Mouse (Mus musculus) brain, adult 2 months (tissue): ENCODE data around the gene Dyrk3.

Experiments
- DNase-seq: peaks from one replicate; pipeline ENCODE4 v3.0.0; 2011; ENCODE audit warnings: low read depth, low spot score

Gene Dyrk3

GRCm38 (mm10) chr1:131112576-131112975, 25.6 kb downstream of the Dyrk3 start:
- DNase-seq, result no peak

DNA sequence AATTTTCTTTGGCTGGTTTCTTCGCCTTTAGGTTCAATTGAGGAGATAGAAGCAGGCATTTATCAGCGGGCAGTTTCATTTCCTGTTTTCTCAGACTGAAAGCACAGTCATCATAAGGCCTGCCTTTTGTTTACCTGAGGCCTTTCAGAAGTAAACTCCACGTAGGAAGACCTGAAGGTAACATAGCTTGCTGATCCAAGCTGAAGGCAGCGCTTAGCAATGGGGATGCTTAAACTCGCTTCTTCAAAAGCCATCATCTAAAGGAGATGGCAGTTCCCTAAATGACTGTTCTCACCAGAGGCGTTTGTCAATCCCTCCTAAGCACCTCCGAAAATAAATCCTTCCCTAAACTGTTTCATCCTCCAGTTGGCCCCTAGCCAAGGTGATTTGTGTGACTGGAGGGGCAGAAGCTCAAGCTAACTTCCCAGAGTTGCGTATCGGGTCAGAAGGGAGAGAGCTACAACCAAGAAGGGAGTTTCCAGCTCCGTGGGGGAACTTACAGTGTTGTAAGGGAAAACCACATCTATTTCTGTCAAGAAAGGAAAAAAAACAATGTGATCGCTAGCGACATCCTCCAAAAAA, 27.5 kb downstream of the Dyrk3 start:
- peak; percentile 48 for DNase-seq

GRCm38 (mm10) chr1:131107575-131108308, 30.4 kb downstream of the Dyrk3 start:
- DNase-seq, result no peak

- no peak for DNase-seq
Measured at GRCm38 (mm10) chr1:131103776-131104424, 34.2 kb downstream of the Dyrk3 start.

DNA sequence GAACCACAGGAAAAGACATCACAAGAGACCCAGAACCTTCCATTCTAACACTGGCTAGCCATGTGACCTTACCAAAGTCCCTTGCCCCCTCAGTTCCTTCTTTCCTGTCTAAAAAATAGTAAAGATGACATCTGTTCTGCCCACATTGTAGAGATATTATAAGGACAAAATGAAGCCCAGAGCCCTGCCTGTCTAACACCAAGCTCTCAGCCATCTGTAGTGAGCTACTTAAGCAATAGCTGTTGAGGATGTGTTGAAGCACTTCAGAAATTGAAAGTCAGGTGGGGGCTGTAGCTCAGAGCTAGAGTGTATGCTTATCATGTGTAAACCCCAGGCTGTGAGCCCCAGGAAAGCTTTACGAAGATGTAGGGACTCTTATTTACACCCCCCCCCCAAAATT, 37.3 kb downstream of the Dyrk3 start:
- DNase-seq, result peak; percentile 64

DNA sequence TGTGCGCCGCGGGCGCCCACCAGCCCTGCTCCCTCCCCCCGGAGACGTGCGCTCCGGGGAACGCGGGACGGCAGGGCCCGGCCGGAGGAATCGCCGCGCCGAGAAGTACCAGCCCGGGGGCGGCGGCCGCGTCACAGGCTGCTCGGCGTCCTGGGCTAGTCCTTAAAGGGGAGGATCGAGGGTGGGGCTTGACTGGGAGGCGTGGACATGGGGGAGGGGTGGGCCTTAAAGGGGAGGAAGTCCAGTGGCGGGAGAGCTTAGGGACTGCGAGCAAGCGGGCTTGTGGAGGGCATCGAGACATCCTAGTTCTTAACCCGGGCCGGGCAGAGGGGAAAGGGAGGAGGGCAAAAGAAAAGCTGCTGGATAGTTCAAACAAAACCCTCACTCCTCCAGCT, 40.4 kb downstream of the Dyrk3 start, which contains the start of gene Mapkapk2:
Mapkapk2 (minus strand) TSS at position 127 of the 395 bp plus-strand sequence.
- peak; percentile 97 for DNase-seq

GRCm38 (mm10) chr1:131096803-131097699, 41.1 kb downstream of the Dyrk3 start:
- DNase-seq, result peak; percentile 58

GRCm38 (mm10) chr1:131096132-131096695, 41.9 kb downstream of the Dyrk3 start:
- DNase-seq, result no peak

DNA sequence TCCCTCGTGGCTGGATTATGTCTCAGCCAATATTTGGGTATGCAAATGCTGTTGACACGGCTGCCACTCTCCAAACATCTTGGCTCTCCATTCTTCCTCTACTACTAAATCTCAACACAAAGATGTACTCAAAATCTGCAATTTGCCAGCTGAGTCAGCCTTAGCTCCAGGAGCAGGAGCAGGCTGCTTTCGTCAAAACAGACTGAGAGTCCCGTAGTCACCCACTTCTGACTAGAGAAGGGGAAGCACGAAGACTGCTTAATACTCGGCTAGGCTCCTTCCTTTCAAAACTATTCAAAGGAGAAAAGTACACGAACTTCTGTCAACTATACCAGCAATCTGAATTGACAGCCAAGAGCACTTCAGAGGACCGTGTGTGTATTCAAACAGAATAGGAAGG, 42.6 kb downstream of the Dyrk3 start:
- peak; percentile 62 for DNase-seq

DNA sequence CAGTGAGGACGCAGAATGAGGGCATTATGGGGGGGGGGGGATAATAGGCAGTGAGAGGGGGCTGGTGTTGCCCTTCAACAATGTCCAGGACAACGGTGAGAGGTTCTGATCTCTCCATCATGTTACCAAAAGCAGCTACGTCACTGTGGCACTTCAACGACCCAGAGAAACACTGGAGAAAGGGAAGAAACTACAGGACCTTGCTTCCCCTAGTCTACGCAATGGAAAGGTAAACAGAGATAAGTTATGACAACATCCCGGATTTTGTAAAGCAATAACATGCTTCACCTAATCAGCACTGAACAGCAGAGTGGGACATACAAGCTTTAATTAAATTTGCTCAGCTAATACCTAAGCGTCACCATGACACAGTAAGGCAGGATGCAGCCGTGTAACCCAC, 44.3 kb downstream of the Dyrk3 start:
- no peak for DNase-seq

GRCm38 (mm10) chr1:131092846-131093245, 45.3 kb downstream of the Dyrk3 start:
- no peak for DNase-seq

DNA sequence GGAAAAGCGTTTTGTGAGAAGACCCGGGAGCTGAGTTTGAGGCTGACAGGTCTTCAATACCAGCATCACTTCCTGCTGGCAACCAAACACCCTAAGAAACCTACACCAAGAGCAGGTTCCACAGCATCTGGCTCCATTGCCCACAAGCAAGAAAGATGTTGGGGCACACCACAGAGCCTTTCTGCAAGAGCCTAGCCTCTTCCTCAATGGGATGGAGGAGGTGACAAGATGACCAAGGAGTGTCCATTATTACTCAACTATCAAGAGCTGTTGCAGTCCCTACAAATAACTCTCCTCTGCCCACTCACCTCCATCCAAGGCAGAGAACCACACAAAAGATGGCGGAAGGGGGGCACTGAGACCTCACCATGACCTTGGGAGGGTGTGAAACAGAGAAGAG, 46.0 kb downstream of the Dyrk3 start:
- DNase-seq, result no peak

DNA sequence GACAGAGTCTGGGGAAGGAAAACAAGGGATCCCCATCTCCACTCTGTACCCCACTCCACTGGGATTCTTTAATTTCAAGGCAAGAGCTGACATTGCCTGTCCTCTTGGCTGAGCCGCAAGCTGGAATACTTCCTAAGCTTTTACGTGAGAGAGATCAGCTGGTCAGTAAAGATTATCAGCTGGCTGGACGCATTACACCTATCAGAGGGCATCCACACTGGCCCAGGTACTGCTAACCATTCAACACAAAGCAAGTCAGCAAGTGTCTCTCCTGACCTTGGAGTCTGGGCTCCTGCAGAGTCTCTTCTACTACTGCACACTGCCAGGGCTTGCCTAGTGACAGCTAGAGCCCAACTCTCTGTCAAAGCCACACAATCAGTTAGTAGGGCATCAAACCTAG, 46.7 kb downstream of the Dyrk3 start:
- DNase-seq, result no peak

DNA sequence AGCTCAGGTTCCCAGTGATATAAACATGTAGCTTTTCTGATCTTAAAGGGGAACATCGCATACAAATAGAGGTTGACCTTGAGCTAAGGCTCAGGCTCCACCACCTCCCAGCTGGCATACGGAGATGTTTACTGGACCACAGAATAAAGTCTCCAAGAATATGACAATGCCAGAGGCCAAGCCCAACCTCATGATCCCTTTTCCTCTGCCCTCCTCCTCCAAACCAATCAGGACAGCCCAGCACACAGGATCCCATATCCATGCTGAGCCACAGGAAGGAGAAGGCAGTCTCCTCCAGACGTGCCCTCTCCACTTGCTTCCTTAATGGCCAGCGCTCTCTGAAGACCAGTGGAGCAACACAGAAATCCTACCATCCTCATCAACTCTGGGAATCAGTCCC, 47.3 kb downstream of the Dyrk3 start:
- DNase-seq, result no peak

GRCm38 (mm10) chr1:131090261-131090660, 47.9 kb downstream of the Dyrk3 start:
- no peak for DNase-seq

DNA sequence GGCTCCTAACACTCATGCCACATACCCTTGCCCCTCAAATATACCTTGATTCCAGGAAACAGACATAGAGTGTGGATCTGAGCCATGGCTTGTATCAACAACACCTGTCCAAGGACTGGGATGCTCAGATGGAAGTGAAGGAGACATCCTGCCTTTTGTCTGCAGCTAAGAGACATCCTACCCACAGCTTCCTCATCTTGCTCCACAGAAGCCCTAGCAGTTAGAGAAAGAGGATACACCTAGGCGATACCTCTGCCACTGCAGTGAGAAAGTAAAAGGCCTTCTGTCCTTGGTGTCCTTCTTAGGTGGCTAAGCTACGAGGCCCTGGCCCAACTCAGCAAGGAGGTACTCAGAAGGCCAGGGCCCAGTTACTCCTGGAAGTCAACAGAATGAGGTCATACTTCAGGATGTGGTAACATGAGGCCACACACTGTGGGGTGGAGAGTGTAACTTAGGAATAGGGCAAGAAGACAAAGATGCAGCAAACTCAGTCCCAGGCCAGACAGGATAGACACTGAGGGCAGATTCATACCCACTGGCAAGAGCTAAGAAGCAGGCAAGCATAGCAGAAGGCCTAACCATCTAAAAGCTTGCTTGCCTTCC, 48.5 kb downstream of the Dyrk3 start:
- no peak for DNase-seq

DNA sequence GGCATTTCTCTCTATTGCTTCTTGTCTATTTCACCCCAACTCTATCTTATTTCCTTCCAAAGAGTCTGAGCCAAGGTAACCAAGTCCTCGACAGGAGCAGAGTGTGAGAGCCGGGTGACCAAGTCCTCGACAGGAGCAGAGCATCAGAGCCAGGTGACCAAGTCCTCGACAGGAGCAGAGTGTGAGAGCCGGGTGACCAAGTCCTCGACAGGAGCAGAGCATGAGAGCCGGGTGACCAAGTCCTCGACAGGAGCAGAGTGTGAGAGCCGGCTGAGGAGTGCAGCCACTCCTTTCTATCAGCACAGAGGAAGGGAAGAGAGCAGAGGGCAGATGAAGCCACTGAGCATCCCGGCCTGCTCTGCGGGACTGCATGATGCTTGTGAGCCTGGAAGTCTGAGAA, 49.6 kb downstream of the Dyrk3 start:
- no peak for DNase-seq

DNA sequence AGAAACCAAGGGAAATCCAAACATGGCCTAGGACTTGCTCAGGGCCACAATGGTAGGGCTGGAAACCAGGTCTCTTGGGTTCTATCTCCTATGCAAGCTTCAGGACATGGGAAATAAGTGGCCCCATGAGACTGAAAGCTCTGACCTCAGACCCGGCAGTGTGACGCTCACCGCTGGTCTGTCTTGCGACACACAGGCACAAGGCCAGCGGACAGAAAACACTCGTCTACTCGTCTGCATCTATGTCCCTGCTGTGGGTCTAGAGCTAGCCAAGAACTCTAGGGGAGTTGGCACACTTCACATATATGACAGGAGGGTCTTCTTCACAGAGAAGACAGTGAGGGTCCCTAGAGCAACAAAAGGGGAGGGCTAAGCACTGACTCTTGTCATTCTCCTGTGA, 51.2 kb downstream of the Dyrk3 start:
- no peak for DNase-seq

GRCm38 (mm10) chr1:131085957-131086739, 52.0 kb downstream of the Dyrk3 start:
- no peak for DNase-seq

- DNase-seq, result no peak
Measured at GRCm38 (mm10) chr1:131085272-131085671, 52.9 kb downstream of the Dyrk3 start.
